Mouse (Mus musculus) retina, postnatal 7 days (tissue): ENCODE measurements around the gene Gm5934.
"Not testable (repeated sequence)": the region's sequence is repeated elsewhere in the genome, so short reads cannot be mapped to it uniquely, and the experiment has no call there.

Experiments
- DNase-seq: peaks from one replicate; pipeline ENCODE4 v3.0.0-alpha.2; 2012; ENCODE audit warnings: low read depth, low spot score

Gene Gm5934

DNA sequence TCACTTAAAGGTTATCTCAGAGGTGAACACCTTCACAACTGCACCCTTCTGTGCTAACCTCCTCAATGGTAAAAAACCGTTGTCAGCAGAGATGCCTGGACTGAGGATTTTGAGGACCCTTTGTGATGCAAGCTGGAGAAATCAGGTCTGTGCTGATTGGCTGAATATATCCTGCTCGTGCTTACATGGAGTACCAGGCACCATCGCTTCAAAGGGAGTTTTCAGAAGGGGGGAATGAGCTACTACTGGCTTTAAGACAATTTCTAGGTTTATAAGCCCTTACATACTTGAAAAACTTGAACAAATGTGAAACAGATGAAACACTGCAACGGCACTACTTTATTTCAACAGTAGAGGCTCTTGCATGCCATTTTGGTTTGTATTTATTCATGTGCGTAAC lies at the start of gene Gm5934:
Gene Gm5934 (minus strand): TSS at position 101 of the 400 bp plus-strand sequence.
- DNase-seq, result not testable (repeated sequence)
